Mouse (Mus musculus) stomach, embryonic 15.5 days (tissue): Measurements from ENCODE around the gene Armc5. TPM values are rescaled to one million over a fixed set of nuclear protein-coding genes. Genes with fewer than 3 reads are reported as not detected.

Experiments
- ATAC-seq: fragments of 200-750 bp; cut with Nextera tagmentation; 2 replicates; pipeline ENCODE4 v1.8.0; 2017; ENCODE audit warnings: low read depth, moderate number of reproducible peaks, moderate TSS enrichment; ENCODE audit not compliant: insufficient read depth, low FRiP score
- H3K27ac ChIP-seq: fragments of 300-500 bp; sonication (generic); 2 replicates; pipeline ENCODE4 v1.5.1; 2015; ENCODE audit warnings: mild to moderate bottlenecking, inconsistent platforms
- H3K27me3 ChIP-seq: fragments of 300-500 bp; sonication (generic); replicated peaks from 2 replicates; pipeline ENCODE4 v1.6.1; 2015; ENCODE audit warnings: inconsistent platforms
- H3K36me3 ChIP-seq: fragments of 300-500 bp; sonication (generic); 2 replicates; pipeline ENCODE4 v1.6.1; 2015; ENCODE audit warnings: inconsistent platforms
- H3K4me1 ChIP-seq: fragments of 300-500 bp; sonication (generic); 2 replicates; pipeline ENCODE4 v1.6.1; 2015; ENCODE audit warnings: inconsistent platforms
- H3K4me2 ChIP-seq: fragments of 300-500 bp; sonication (generic); 2 replicates; pipeline ENCODE4 v1.6.1; 2015; ENCODE audit warnings: mild to moderate bottlenecking, inconsistent platforms
- H3K4me3 ChIP-seq: fragments of 300-500 bp; sonication (generic); replicated peaks from 2 replicates; pipeline ENCODE4 v1.5.1; 2015; ENCODE audit warnings: inconsistent platforms
- H3K9ac ChIP-seq: fragments of 300-500 bp; sonication (generic); 2 replicates; pipeline ENCODE4 v1.6.1; 2015; ENCODE audit warnings: inconsistent platforms
- H3K9me3 ChIP-seq: fragments of 300-500 bp; sonication (generic); 2 replicates; pipeline ENCODE4 v1.6.1; 2016; ENCODE audit warnings: inconsistent platforms
- WGBS: fragments of 180-500 bp; shearing (Covaris S2); methylation state at CpG from one replicate; pipeline ENCODE4 v1.1.7; 2015; 5-methylcytosine and 5-hydroxymethylcytosine counted together
- polyA plus RNA-seq: library from polyadenylated mRNA; unstranded; fragments of >200 nt; fragmentation: Nextera tagmentation; extraction: Ambion mirVana; gene quantifications from 2 replicates; pipeline ENCODE4 v1.2.1, GENCODE M21; 2015

The Armc5 gene
- polyA plus RNA-seq, 1 experiment from 2014 or later: 18.2 TPM

- Histone ChIP-seq H3K9ac (peak overlapping the region; percentile 16; the same call in 1 of the 2 replicates), H3K36me3 (peaks cover 21% of the 10 kb centered on the region), H3K4me1 (peaks cover 35% of the 10 kb centered on the region), H3K4me3 (peak overlapping the region; percentile 55), H3K27ac (no peak overlapping the region; the same call in 1 of the 2 replicates), H3K27me3 (no peaks in the 10 kb centered on the region), H3K4me2 (peak overlapping the region; percentile 61), H3K9me3 (no peaks in the 10 kb centered on the region)
- WGBS: 75% methylated on average over 10 of the region's 10 CpGs
- no peak for ATAC-seq
Observed at GRCm38 (mm10) chr7:128248081-128249042, 11.2 kb downstream of the Armc5 start.

DNA sequence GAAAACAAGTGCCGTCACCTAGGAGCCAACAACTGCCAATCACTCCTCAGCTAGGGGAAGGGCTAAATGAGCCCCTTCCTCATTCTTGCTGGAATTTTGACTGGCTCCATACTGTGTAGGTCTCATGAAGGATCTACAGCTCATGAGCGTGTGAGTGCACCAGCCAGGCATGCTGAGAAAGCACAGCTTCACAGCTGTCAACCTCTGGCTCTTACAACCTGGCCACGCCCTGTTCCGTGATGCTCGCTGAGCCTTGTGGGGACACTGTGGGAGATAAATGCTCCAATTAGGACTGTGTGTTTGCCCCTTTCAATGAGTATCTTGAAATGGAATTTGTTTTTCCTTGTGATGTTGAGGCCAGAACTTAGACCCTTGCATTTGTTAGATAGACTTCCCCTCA is 12.9 kb downstream of the Armc5 start:
- H3K4me2 ChIP-seq: peak overlapping the region; percentile 5; the same call in 1 of the 2 replicates
- H3K36me3 ChIP-seq: peaks cover 13% of the 10 kb centered on the region; the same call in 1 of the 2 replicates
- no peaks in the 10 kb centered on the region for H3K27me3 ChIP-seq
- H3K4me3 ChIP-seq: no peak overlapping the region
- no peak overlapping the region for H3K9ac ChIP-seq
- H3K9me3 ChIP-seq: no peaks in the 10 kb centered on the region
- H3K27ac ChIP-seq: no peak overlapping the region
- no peak for ATAC-seq
- H3K4me1 ChIP-seq: peaks cover 35% of the 10 kb centered on the region
- 78% methylated on average over 5 of the region's 5 CpGs for WGBS

DNA sequence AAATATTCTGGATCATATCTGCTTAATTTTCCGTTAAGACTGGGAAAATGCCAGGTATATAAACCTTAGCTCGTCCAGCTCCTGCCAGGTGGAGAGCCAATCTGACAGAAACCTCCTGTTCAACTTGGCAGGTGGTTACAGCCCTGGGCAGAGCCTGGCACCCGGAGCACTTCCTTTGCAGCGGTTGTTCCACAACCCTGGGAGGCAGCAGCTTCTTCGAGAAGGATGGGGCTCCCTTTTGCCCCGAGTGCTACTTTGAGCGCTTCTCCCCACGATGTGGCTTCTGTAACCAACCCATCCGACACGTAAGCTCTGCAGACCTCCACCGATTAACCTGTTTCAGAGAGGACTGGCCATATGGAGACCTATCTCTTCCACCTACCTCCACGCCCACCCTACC is 14.8 kb downstream of the Armc5 start:
- no peak for ATAC-seq
- H3K9ac ChIP-seq: no peak overlapping the region
- H3K27me3 ChIP-seq: no peaks in the 10 kb centered on the region
- 0 out of 2 replicates have a peak, but pooled peaks cover 7% of the 10 kb centered on the region for H3K36me3 ChIP-seq
- H3K4me3 ChIP-seq: no peak overlapping the region; the same call in 1 of the 2 replicates
- H3K4me2 ChIP-seq: peak overlapping the region; percentile 43
- peaks cover 25% of the 10 kb centered on the region for H3K4me1 ChIP-seq
- H3K27ac ChIP-seq: no peak overlapping the region
- WGBS: 47% methylated on average over 12 of the region's 12 CpGs
- H3K9me3 ChIP-seq: no peaks in the 10 kb centered on the region

- H3K9ac ChIP-seq: no peak overlapping the region
- H3K36me3 ChIP-seq: 0 out of 2 replicates have a peak, but pooled peaks cover 7% of the 10 kb centered on the region
- H3K9me3 ChIP-seq: no peaks in the 10 kb centered on the region
- H3K4me1 ChIP-seq: peaks cover 24% of the 10 kb centered on the region
- H3K27me3 ChIP-seq: no peaks in the 10 kb centered on the region
- ATAC-seq: no peak
- WGBS: 16% methylated on average over 24 of the region's 24 CpGs
- H3K4me2 ChIP-seq: peak overlapping the region; percentile 43
- H3K4me3 ChIP-seq: 0 out of 2 replicates have a peak overlapping the region, but pooled peaks have one; percentile 7
- no peak overlapping the region for H3K27ac ChIP-seq
Observed at GRCm38 (mm10) chr7:128252609-128253008, 15.5 kb downstream of the Armc5 start.

DNA sequence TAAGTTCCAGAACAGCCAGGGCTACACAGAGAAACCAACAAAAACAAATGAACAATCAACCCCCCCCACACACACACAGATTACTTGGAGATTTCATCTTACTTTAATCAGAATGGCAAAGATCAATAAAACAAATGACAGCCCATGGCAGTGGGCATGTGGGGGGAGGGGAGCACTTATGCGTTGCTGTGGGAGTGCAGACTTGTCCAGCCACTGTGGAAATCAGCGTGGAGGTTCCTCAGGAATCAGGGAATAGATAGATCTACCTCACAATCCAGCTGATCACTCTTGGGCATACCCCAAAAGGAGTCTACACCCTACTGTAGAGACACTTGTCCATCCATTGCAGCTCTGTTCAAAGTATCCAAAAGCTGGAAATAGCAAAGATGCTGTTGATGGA is 17.8 kb downstream of the Armc5 start:
- no peak for ATAC-seq
- H3K4me2 ChIP-seq: no peak overlapping the region
- no peaks in the 10 kb centered on the region for H3K27me3 ChIP-seq
- no peaks in the 10 kb centered on the region for H3K9me3 ChIP-seq
- 48% methylated on average over 2 of the region's 2 CpGs for WGBS
- no peak overlapping the region for H3K4me3 ChIP-seq
- H3K27ac ChIP-seq: no peak overlapping the region
- H3K4me1 ChIP-seq: peaks cover 12% of the 10 kb centered on the region
- 0 out of 2 replicates have a peak, but pooled peaks cover 7% of the 10 kb centered on the region for H3K36me3 ChIP-seq
- no peak overlapping the region for H3K9ac ChIP-seq

GRCm38 (mm10) chr7:128255757-128256156 is 18.6 kb downstream of the Armc5 start:
- no peak overlapping the region for H3K4me3 ChIP-seq
- no peaks in the 10 kb centered on the region for H3K9me3 ChIP-seq
- H3K9ac ChIP-seq: no peak overlapping the region
- 76% methylated on average over 5 of the region's 5 CpGs for WGBS
- H3K27ac ChIP-seq: no peak overlapping the region
- H3K4me2 ChIP-seq: no peak overlapping the region
- H3K27me3 ChIP-seq: no peaks in the 10 kb centered on the region
- H3K36me3 ChIP-seq: 0 out of 2 replicates have a peak, but pooled peaks cover 7% of the 10 kb centered on the region
- ATAC-seq: no peak
- H3K4me1 ChIP-seq: peaks cover 8% of the 10 kb centered on the region; the same call in 1 of the 2 replicates

DNA sequence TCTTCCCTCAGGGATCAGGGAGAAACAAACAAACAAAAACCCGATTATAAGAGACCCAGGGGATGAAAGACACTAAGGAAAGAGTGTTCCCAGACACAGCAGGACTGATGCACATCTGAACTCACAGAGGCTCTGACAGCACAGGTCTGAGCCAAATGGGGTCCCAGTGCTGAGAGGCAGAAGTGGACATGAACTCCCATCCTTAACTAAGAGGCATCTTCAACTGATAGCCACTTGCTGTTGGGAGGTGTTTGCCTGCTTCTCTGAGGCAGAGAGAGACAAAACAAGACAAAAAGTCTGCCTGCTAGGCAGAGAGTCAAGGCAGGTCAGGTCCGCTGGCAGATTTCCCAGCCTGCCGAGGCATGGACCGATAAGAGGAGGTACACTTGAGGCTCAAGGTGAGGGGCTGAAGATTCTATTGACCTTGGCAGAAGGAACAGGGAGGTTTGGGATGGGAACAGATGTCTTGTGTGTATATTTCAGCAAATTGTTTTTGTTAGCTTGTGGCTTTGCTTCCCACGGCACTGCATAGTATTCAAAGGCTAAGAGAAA is 19.7 kb downstream of the Armc5 start:
- Histone ChIP-seq H3K4me3 (no peak overlapping the region), H3K9ac (no peak overlapping the region), H3K4me1 (0 out of 2 replicates have a peak, but pooled peaks cover 3% of the 10 kb centered on the region), H3K9me3 (no peaks in the 10 kb centered on the region), H3K4me2 (no peak overlapping the region), H3K27me3 (no peaks in the 10 kb centered on the region), H3K36me3 (0 out of 2 replicates have a peak, but pooled peaks cover 7% of the 10 kb centered on the region), H3K27ac (no peak overlapping the region)
- ATAC-seq: no peak
- 22% methylated on average over 5 of the region's 5 CpGs for WGBS

DNA sequence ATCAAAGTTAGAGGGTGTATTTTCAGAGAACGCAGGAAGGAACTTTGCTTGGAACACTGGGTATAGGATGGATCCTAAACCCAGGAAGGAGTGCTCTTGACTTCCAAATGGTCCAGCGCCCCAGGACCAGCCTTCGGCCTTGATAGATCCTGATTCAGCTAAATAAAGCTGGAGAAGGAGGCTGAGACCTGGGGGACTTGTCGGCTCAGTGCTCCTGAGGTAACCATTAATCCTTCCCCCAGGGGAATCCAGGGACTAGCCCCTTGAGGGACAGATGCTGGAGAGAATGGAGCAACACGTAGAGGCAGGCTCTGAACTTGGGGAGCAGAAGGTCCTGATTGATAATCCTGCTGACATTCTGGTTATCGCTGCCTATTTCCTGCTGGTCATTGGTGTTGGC is 28.3 kb downstream of the Armc5 start, which contains the start of gene Slc5a2:
Gene Slc5a2, plus strand, starts transcription at position 247 of the 400 bp plus-strand sequence.
- H3K9me3 ChIP-seq: no peaks in the 10 kb centered on the region
- no peak within 1 kb of the TSS for H3K27ac ChIP-seq
- no peak within 1 kb of the TSS for H3K4me2 ChIP-seq
- no peak for ATAC-seq
- H3K36me3 ChIP-seq: no peaks in the 10 kb centered on the region
- H3K4me3 ChIP-seq: no peak within 1 kb of the TSS
- 78% methylated on average over 6 of the region's 6 CpGs for whole genome bisulfite sequencing
- H3K9ac ChIP-seq: no peak within 1 kb of the TSS
- H3K4me1 ChIP-seq: 0 out of 2 replicates have a peak, but pooled peaks cover 4% of the 10 kb centered on the region
- no peaks in the 10 kb centered on the region for H3K27me3 ChIP-seq

DNA sequence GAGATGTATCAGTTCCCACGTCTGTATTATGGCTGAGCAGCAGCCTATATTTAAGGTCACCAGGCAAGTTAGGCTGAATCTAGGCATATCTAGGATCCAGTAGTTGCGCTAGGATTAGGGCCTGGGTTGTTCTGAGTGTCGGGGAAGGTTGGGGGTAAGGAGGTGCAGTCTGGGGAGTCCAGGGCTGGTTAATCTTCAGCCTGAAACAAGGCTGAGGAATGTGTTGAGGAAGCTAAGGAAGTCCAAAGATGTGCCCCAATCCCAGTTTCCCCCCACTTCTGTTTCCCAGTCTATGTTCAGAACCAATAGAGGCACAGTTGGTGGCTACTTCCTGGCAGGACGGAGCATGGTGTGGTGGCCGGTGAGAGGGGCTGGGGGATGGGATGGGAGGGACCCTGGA is 28.9 kb downstream of the Armc5 start:
- H3K36me3 ChIP-seq: no peaks in the 10 kb centered on the region
- H3K9me3 ChIP-seq: no peaks in the 10 kb centered on the region
- no peak overlapping the region for H3K27ac ChIP-seq
- H3K9ac ChIP-seq: no peak overlapping the region
- H3K4me2 ChIP-seq: no peak overlapping the region
- H3K4me1 ChIP-seq: peaks cover 9% of the 10 kb centered on the region; the same call in 1 of the 2 replicates
- 71% methylated on average over 5 of the region's 5 CpGs for WGBS
- no peak for ATAC-seq
- no peak overlapping the region for H3K4me3 ChIP-seq
- no peaks in the 10 kb centered on the region for H3K27me3 ChIP-seq

DNA sequence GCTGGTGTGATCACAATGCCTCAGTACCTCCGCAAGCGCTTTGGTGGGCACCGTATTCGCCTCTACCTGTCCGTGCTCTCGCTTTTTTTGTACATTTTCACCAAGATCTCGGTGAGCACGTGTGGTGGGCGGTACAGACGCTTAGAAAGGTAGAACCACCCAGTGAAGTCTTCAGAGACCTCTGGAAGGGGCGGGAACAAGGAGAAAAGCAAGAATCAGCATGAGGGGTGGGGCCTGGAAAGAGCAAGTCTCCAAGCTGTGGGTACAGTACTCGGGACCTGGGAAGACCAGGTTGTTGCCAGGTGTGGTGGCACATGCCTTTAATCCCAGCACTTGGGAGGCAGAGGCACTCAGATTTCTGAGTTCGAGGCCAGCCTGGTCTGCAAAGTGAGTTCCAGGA is 30.2 kb downstream of the Armc5 start:
- no peak for ATAC-seq
- Histone ChIP-seq H3K4me3 (no peak overlapping the region), H3K36me3 (no peaks in the 10 kb centered on the region), H3K27me3 (no peaks in the 10 kb centered on the region), H3K9ac (no peak overlapping the region), H3K4me1 (peaks cover 9% of the 10 kb centered on the region; the same call in 1 of the 2 replicates), H3K4me2 (no peak overlapping the region), H3K27ac (no peak overlapping the region), H3K9me3 (no peaks in the 10 kb centered on the region)
- WGBS: 57% methylated on average over 13 of the region's 13 CpGs

GRCm38 (mm10) chr7:128267813-128268212 is 30.7 kb downstream of the Armc5 start:
- ATAC-seq: no peak
- 83% methylated on average over 7 of the region's 7 CpGs for WGBS
- Histone ChIP-seq H3K27ac (no peak overlapping the region), H3K9me3 (no peaks in the 10 kb centered on the region), H3K4me3 (no peak overlapping the region), H3K36me3 (no peaks in the 10 kb centered on the region; the same call in 1 of the 2 replicates), H3K27me3 (no peaks in the 10 kb centered on the region), H3K4me2 (no peak overlapping the region), H3K4me1 (peaks cover 9% of the 10 kb centered on the region; the same call in 1 of the 2 replicates), H3K9ac (no peak overlapping the region)
